Mouse (Mus musculus) testis, adult 2 months (tissue): ENCODE measurements at regions not wholly inside any gene's neighbourhood (a gene's known extent, or its start where the extent isn't known, plus 50 kb on each side); places are given as distances from the start of the nearest gene placed in this dataset.

Experiments used
- H3K27ac ChIP-seq: fragments of 200-500 bp; 2 replicates; pipeline ENCODE4 v1.5.1; 2012; ENCODE audit warnings: low read depth, low read length; ENCODE audit not compliant: control insufficient read depth, insufficient read depth
- H3K27me3 ChIP-seq: fragments of 200-500 bp; 2 replicates; pipeline ENCODE4 v1.6.1; 2012; ENCODE audit warnings: mild to moderate bottlenecking, low read length, moderate library complexity; ENCODE audit not compliant: control insufficient read depth, insufficient read depth
- H3K36me3 ChIP-seq: fragments of 200-500 bp; 2 replicates; pipeline ENCODE4 v1.6.1; 2012; ENCODE audit warnings: mild to moderate bottlenecking, low read length; ENCODE audit not compliant: control insufficient read depth, insufficient read depth
- H3K4me1 ChIP-seq: fragments of 200-500 bp; 2 replicates; pipeline ENCODE4 v1.6.1; 2012; ENCODE audit warnings: low read length; ENCODE audit not compliant: control insufficient read depth, insufficient read depth
- H3K4me3 ChIP-seq: fragments of 200-500 bp; 2 replicates; pipeline ENCODE4 v1.5.1; 2012; ENCODE audit warnings: low read depth, mild to moderate bottlenecking, low read length, moderate library complexity, mixed read lengths; ENCODE audit not compliant: control insufficient read depth
- CTCF ChIP-seq: fragments of 200-500 bp; IDR thresholded peaks from 2 replicates; pipeline ENCODE4 v1.5.1; 2012; ENCODE audit warnings: low read depth, mild to moderate bottlenecking, inconsistent platforms, low read length, moderate library complexity; ENCODE audit not compliant: control insufficient read depth, insufficient read depth, insufficient replicate concordance
- POLR2A ChIP-seq: fragments of 200-500 bp; IDR thresholded peaks from 2 replicates; pipeline ENCODE4 v1.6.1; 2012; ENCODE audit warnings: low read depth, mild to moderate bottlenecking, inconsistent platforms, low read length, moderate library complexity; ENCODE audit not compliant: control insufficient read depth

GRCm38 (mm10) chr9:85521342-85521741, 194.2 kb upstream of the Tent5a start:
- Histone ChIP-seq H3K27me3 (no peaks in the 10 kb centered on the region), H3K27ac (no peak overlapping the region), H3K36me3 (no peaks in the 10 kb centered on the region), H3K4me1 (no peaks in the 10 kb centered on the region), H3K4me3 (no peak overlapping the region)
- TF ChIP-seq CTCF (no peak), POLR2A (no peak)

DNA sequence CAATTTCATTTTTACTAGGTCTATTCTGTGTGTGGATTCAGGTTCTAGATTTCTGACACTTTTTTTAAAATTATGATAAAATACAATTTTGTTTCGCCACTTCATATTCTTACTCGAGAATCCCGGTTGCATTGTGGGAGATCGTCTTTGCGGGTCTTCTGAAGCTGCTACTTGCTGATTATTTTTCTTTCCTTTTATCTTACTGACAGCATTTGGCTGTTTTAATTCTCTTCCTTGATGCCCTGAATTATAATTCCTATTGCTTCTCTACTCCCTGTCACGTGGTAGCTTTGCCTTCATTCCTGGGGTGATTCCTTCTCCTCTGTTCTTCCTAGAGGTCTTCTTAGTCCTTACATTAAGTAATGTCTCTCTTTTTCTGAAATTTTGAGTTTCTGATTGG, 193.8 kb upstream of the Tent5a start:
- TF ChIP-seq POLR2A (no peak), CTCF (no peak)
- Histone ChIP-seq H3K27ac (no peak overlapping the region), H3K4me3 (no peak overlapping the region), H3K27me3 (no peaks in the 10 kb centered on the region), H3K36me3 (no peaks in the 10 kb centered on the region), H3K4me1 (no peaks in the 10 kb centered on the region)

- Histone ChIP-seq H3K4me1 (no peaks in the 10 kb centered on the region), H3K27ac (no peak overlapping the region), H3K36me3 (no peaks in the 10 kb centered on the region), H3K4me3 (no peak overlapping the region), H3K27me3 (no peaks in the 10 kb centered on the region)
- TF ChIP-seq POLR2A, result no peak
- TF ChIP-seq CTCF, result no peak
Observed at GRCm38 (mm10) chr9:85499006-85499405, 171.9 kb upstream of the Tent5a start.

DNA sequence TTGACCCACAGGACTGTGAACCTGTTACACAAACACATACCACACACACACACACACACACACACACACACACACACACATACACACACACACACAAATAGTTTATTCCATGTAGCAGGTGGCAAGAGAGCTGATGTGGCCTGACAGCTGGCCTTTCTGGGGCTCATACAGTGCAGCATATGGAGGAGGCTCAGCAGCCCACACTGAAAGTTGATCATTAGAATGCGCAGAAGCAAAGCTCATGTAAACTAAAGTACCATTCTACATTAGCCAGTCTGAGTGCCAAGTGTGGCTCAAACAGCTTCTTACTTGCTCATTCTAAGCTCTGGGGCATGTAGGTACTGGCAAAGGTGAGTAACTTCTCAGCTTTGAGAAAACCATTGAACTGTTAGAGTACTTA, 170.2 kb upstream of the Tent5a start:
- H3K4me3 ChIP-seq, result no peak overlapping the region
- H3K27me3 ChIP-seq, result no peaks in the 10 kb centered on the region
- TF ChIP-seq CTCF, result no peak
- TF ChIP-seq POLR2A, result no peak
- no peaks in the 10 kb centered on the region for H3K36me3 ChIP-seq
- H3K4me1 ChIP-seq, result no peaks in the 10 kb centered on the region
- no peak overlapping the region for H3K27ac ChIP-seq

- TF ChIP-seq CTCF (no peak), POLR2A (no peak)
- Histone ChIP-seq H3K36me3 (no peaks in the 10 kb centered on the region), H3K4me1 (no peaks in the 10 kb centered on the region), H3K27me3 (no peaks in the 10 kb centered on the region), H3K27ac (no peak overlapping the region), H3K4me3 (no peak overlapping the region)
Observed at GRCm38 (mm10) chr9:85496506-85497239, 169.5 kb upstream of the Tent5a start.

- no peaks in the 10 kb centered on the region for H3K27me3 ChIP-seq
- H3K27ac ChIP-seq, result no peak overlapping the region
- no peak overlapping the region for H3K4me3 ChIP-seq
- no peak for TF ChIP-seq CTCF
- no peaks in the 10 kb centered on the region for H3K4me1 ChIP-seq
- H3K36me3 ChIP-seq, result no peaks in the 10 kb centered on the region
Observed at GRCm38 (mm10) chr9:85495056-85495455, 167.9 kb upstream of the Tent5a start.

- TF ChIP-seq CTCF, result no peak
- no peak for TF ChIP-seq POLR2A
- no peak overlapping the region for H3K4me3 ChIP-seq
- H3K4me1 ChIP-seq, result no peaks in the 10 kb centered on the region
- no peaks in the 10 kb centered on the region for H3K36me3 ChIP-seq
- H3K27ac ChIP-seq, result no peak overlapping the region
- no peaks in the 10 kb centered on the region for H3K27me3 ChIP-seq
Observed at GRCm38 (mm10) chr9:85493760-85494159, 166.6 kb upstream of the Tent5a start.

- Histone ChIP-seq H3K27ac (no peak overlapping the region), H3K36me3 (no peaks in the 10 kb centered on the region), H3K4me3 (no peak overlapping the region), H3K27me3 (no peaks in the 10 kb centered on the region), H3K4me1 (no peaks in the 10 kb centered on the region)
- TF ChIP-seq CTCF (no peak), POLR2A (no peak)
Observed at GRCm38 (mm10) chr9:85490367-85490766, 163.2 kb upstream of the Tent5a start.
